Mouse (Mus musculus): ENCODE measurements around the gene Prkag2. TPM values are rescaled to one million over a fixed set of nuclear protein-coding genes. Genes with fewer than 3 reads are reported as not detected.
A peak's percentile ranks its signal among the peaks of the same experiment; 100 is the strongest.

Prkag2 gene
- polyA plus RNA-seq, 1 experiment from 2014 or later: 4.3 TPM

GRCm38 (mm10) chr5:25041947-25042346, 58.5 kb downstream of the Prkag2 start:
- no peaks in the 10 kb centered on the region for H3K4me1 ChIP-seq (replicated peaks)
- H3K9ac ChIP-seq: no peak overlapping the region
- H3K4me2 ChIP-seq: no peak overlapping the region
- DNase-seq: no peak
- ATAC-seq (ENCODE audit: low read depth): no peak
- WGBS (ENCODE audit: insufficient replicate concordance): 28% methylated on average over 1 of the region's 1 CpGs
- no peaks in the 10 kb centered on the region for H3K27me3 ChIP-seq
- no peak overlapping the region for H3K27ac ChIP-seq
- no peaks in the 10 kb centered on the region for H3K9me3 ChIP-seq (replicated peaks)
- no peak overlapping the region for H3K4me3 ChIP-seq (replicated peaks)
- no peaks in the 10 kb centered on the region for H3K36me3 ChIP-seq

- Histone ChIP-seq H3K4me2 (no peak overlapping the region), H3K9me3 (replicated peaks) (no peaks in the 10 kb centered on the region), H3K27ac (no peak overlapping the region), H3K4me3 (replicated peaks) (no peak overlapping the region), H3K36me3 (no peaks in the 10 kb centered on the region), H3K9ac (no peak overlapping the region), H3K4me1 (replicated peaks) (no peaks in the 10 kb centered on the region), H3K27me3 (no peaks in the 10 kb centered on the region)
- ATAC-seq (ENCODE audit: low read depth): no peak
- no peak for DNase-seq
- WGBS (ENCODE audit: insufficient replicate concordance): 38% methylated on average over 5 of the region's 5 CpGs
Measured at GRCm38 (mm10) chr5:25041307-25041706, 59.1 kb downstream of the Prkag2 start.

- no peak for ATAC-seq (ENCODE audit: low read depth)
- H3K4me3 ChIP-seq (replicated peaks): no peak overlapping the region
- H3K9me3 ChIP-seq (replicated peaks): no peaks in the 10 kb centered on the region
- no peaks in the 10 kb centered on the region for H3K36me3 ChIP-seq
- no peaks in the 10 kb centered on the region for H3K27me3 ChIP-seq
- no peaks in the 10 kb centered on the region for H3K4me1 ChIP-seq (replicated peaks)
- H3K4me2 ChIP-seq: no peak overlapping the region
- 40% methylated on average over 7 of the region's 7 CpGs for whole genome bisulfite sequencing (ENCODE audit: insufficient replicate concordance)
- DNase-seq: no peak
- no peak overlapping the region for H3K9ac ChIP-seq
- no peak overlapping the region for H3K27ac ChIP-seq
Measured at GRCm38 (mm10) chr5:25040903-25041302, 59.5 kb downstream of the Prkag2 start.

DNA sequence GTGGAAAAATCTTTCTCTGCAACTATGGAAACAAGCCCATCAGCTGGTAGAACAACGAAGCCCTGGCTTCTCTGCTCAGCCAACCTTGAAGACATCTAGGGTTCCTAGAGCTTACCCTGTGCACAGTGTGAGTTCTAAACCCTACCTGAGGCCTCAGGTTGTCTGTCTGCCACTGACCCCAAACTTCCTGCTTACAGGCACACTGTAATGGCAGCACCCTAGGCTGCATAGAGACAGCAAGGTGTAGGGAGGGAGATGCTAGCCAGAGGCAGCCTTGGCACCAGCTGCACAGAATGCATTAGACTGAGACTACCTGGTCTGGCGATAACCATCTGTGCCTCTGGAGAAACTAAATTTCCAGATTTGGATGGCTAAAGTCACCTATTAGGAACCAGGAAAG, 61.6 kb downstream of the Prkag2 start:
- no peaks in the 10 kb centered on the region for H3K9me3 ChIP-seq (replicated peaks)
- DNase-seq: no peak
- no peak overlapping the region for H3K4me2 ChIP-seq
- no peak overlapping the region for H3K9ac ChIP-seq
- ATAC-seq (ENCODE audit: low read depth): no peak
- no peak overlapping the region for H3K27ac ChIP-seq
- no peaks in the 10 kb centered on the region for H3K36me3 ChIP-seq
- H3K4me3 ChIP-seq (replicated peaks): no peak overlapping the region
- WGBS (ENCODE audit: insufficient replicate concordance): 72% methylated on average over 2 of the region's 2 CpGs
- 0 out of 2 replicates have a peak, but pooled peaks cover 6% of the 10 kb centered on the region for H3K4me1 ChIP-seq (replicated peaks)
- no peaks in the 10 kb centered on the region for H3K27me3 ChIP-seq

GRCm38 (mm10) chr5:25035391-25035790, 65.1 kb downstream of the Prkag2 start:
- H3K9me3 ChIP-seq (replicated peaks): no peaks in the 10 kb centered on the region
- ATAC-seq (ENCODE audit: low read depth) (no peak), DNase-seq (no peak)
- no peak overlapping the region for H3K4me3 ChIP-seq (replicated peaks)
- H3K4me2 ChIP-seq: no peak overlapping the region
- H3K36me3 ChIP-seq: no peaks in the 10 kb centered on the region
- H3K9ac ChIP-seq: no peak overlapping the region
- peaks cover 23% of the 10 kb centered on the region for H3K4me1 ChIP-seq (replicated peaks)
- H3K27me3 ChIP-seq: no peaks in the 10 kb centered on the region
- 62% methylated on average over 3 of the region's 3 CpGs for WGBS (ENCODE audit: insufficient replicate concordance)
- H3K27ac ChIP-seq: no peak overlapping the region

DNA sequence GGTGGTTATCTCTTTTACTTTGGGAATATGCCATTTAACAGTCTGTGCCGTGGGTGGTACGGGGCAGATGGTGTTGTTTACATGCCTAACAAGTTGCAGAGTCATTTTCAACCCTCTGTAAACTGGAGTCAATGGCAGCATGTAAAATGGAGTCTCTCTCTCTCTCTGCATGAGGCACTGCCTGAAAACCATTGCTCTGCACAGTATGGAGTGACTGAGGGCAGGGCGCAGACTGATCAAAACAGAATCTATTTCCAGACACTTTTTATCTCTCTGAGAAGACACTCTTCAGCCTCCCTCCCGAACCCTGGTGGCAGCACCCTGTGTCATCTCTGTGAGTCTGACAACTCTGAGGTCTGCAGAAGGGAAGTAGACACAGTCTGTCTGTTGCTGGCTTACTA, 69.0 kb downstream of the Prkag2 start:
- H3K9ac ChIP-seq: peak overlapping the region; percentile 23; the same call in 1 of the 2 replicates
- H3K36me3 ChIP-seq: no peaks in the 10 kb centered on the region
- H3K4me1 ChIP-seq (replicated peaks): peaks cover 44% of the 10 kb centered on the region
- no peaks in the 10 kb centered on the region for H3K27me3 ChIP-seq
- ATAC-seq (ENCODE audit: low read depth) (peak; percentile 57), DNase-seq (no peak)
- H3K9me3 ChIP-seq (replicated peaks): no peaks in the 10 kb centered on the region
- H3K4me3 ChIP-seq (replicated peaks): no peak overlapping the region
- H3K4me2 ChIP-seq: 0 out of 2 replicates have a peak overlapping the region, but pooled peaks have one; percentile 7
- H3K27ac ChIP-seq: peak overlapping the region; percentile 72
- WGBS (ENCODE audit: insufficient replicate concordance): 15% methylated on average over 4 of the region's 4 CpGs

- H3K9ac ChIP-seq: peak overlapping the region; percentile 31; the same call in 1 of the 2 replicates
- no peak overlapping the region for H3K4me3 ChIP-seq (replicated peaks)
- 0 out of 2 replicates have a peak overlapping the region, but pooled peaks have one; percentile 1 for H3K4me2 ChIP-seq
- 75% methylated on average over 11 of the region's 11 CpGs for WGBS (ENCODE audit: insufficient replicate concordance)
- peaks cover 44% of the 10 kb centered on the region for H3K4me1 ChIP-seq (replicated peaks)
- DNase-seq (no peak), ATAC-seq (ENCODE audit: low read depth) (peak; percentile 26; the same call in 1 of the 2 replicates)
- H3K27me3 ChIP-seq: no peaks in the 10 kb centered on the region
- no peaks in the 10 kb centered on the region for H3K9me3 ChIP-seq (replicated peaks)
- peak overlapping the region; percentile 72 for H3K27ac ChIP-seq
- no peaks in the 10 kb centered on the region for H3K36me3 ChIP-seq
Measured at GRCm38 (mm10) chr5:25031037-25031436, 69.4 kb downstream of the Prkag2 start.

DNA sequence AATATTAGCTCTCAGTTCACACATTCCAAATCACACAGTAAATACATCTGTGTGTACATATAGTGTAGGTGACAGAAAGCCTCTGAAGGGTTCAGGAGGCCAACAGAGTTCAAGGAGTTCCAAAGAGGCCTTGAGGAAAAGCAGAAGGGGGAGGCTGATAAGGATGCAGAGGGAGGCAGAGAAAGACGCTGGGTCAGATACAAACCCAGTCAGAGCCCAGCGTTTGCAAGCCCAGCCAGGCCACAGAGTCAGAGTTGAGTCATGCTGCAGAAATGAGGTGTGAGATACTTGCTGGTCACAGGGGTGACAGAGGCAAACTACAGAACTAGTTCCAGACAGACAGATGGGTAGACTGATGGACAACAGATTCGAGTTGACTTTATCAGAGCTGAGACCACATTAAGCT, 70.2 kb downstream of the Prkag2 start:
- DNase-seq: no peak
- 6% methylated on average over 3 of the region's 3 CpGs for WGBS (ENCODE audit: insufficient replicate concordance)
- Histone ChIP-seq H3K4me1 (replicated peaks) (peaks cover 38% of the 10 kb centered on the region), H3K4me2 (0 out of 2 replicates have a peak overlapping the region, but pooled peaks have one; percentile 1), H3K4me3 (replicated peaks) (no peak overlapping the region), H3K9me3 (replicated peaks) (no peaks in the 10 kb centered on the region), H3K9ac (no peak overlapping the region), H3K27ac (peak overlapping the region; percentile 72), H3K27me3 (no peaks in the 10 kb centered on the region), H3K36me3 (no peaks in the 10 kb centered on the region)
- peak; percentile 86 for ATAC-seq (ENCODE audit: low read depth)

DNA sequence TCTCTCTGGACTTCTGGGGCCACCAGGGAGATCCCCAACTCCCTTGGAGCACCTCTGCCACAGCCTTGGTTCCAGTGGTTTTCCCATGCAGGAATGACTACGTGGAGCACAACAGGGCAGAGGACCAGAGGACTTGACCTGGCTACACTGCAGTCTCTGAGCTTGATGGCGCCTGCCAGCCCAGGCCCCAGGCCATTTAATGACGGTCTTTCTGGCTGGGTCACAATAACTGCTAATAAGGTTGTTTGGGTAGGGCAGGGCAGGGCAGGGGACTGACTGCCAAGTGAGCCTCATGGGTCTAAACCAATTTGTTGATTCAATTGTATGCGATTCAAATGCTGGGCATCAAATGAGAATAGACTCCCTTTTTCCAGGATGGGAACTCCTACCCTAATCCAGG, 72.8 kb downstream of the Prkag2 start:
- H3K9me3 ChIP-seq (replicated peaks): no peaks in the 10 kb centered on the region
- H3K9ac ChIP-seq: no peak overlapping the region
- no peak overlapping the region for H3K27ac ChIP-seq
- no peak overlapping the region for H3K4me2 ChIP-seq
- 67% methylated on average over 4 of the region's 4 CpGs for WGBS (ENCODE audit: insufficient replicate concordance)
- no peaks in the 10 kb centered on the region for H3K27me3 ChIP-seq
- DNase-seq (no peak), ATAC-seq (ENCODE audit: low read depth) (no peak)
- peaks cover 38% of the 10 kb centered on the region for H3K4me1 ChIP-seq (replicated peaks)
- no peaks in the 10 kb centered on the region for H3K36me3 ChIP-seq
- H3K4me3 ChIP-seq (replicated peaks): no peak overlapping the region

GRCm38 (mm10) chr5:25025309-25026019, 75.0 kb downstream of the Prkag2 start:
- Histone ChIP-seq H3K9me3 (replicated peaks) (no peaks in the 10 kb centered on the region), H3K4me3 (replicated peaks) (no peak overlapping the region), H3K4me1 (replicated peaks) (peaks cover 21% of the 10 kb centered on the region), H3K4me2 (no peak overlapping the region), H3K27ac (no peak overlapping the region; the same call in 1 of the 2 replicates), H3K9ac (no peak overlapping the region), H3K27me3 (no peaks in the 10 kb centered on the region), H3K36me3 (no peaks in the 10 kb centered on the region; the same call in 1 of the 2 replicates)
- whole genome bisulfite sequencing (ENCODE audit: insufficient replicate concordance): 54% methylated on average over 12 of the region's 12 CpGs
- ATAC-seq (ENCODE audit: low read depth): no peak; the same call in 1 of the 2 replicates
- no peak for DNase-seq

GRCm38 (mm10) chr5:25022904-25023303, 77.5 kb downstream of the Prkag2 start:
- no peak for DNase-seq

DNA sequence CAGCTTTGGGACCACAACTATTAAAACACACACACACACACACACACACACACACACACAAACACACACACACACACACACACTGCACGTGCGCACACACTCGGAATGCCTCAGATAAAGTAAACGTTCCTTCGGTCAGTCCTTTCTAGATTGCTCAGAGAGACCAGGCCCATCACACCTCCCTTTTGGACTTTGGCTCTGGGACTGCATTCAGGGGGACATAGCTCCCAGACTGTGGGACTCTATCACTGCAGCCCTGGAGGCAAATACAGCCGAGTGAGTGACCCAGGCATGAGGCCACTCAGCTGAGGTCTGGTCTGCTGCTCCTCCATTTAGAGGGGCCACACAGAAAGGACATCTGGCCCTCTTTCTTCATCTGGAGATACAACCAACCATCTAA, 81.2 kb downstream of the Prkag2 start:
- no peaks in the 10 kb centered on the region for H3K27me3 ChIP-seq
- no peaks in the 10 kb centered on the region for H3K4me1 ChIP-seq (replicated peaks)
- ATAC-seq (ENCODE audit: low read depth) (0 out of 2 replicates have a peak, but pooled peaks have one; percentile 39), DNase-seq (no peak)
- no peak overlapping the region for H3K4me3 ChIP-seq (replicated peaks)
- no peak overlapping the region for H3K9ac ChIP-seq
- H3K27ac ChIP-seq: no peak overlapping the region
- 72% methylated on average over 6 of the region's 6 CpGs for WGBS (ENCODE audit: insufficient replicate concordance)
- no peaks in the 10 kb centered on the region for H3K9me3 ChIP-seq (replicated peaks)
- H3K4me2 ChIP-seq: no peak overlapping the region
- H3K36me3 ChIP-seq: no peaks in the 10 kb centered on the region; the same call in 1 of the 2 replicates

More at GRCm38 (mm10) chr5:25022904-25023303, 77.5 kb downstream of the Prkag2 start:
- H3K36me3 ChIP-seq: no peaks in the 10 kb centered on the region; the same call in 1 of the 2 replicates
- H3K27me3 ChIP-seq: no peaks in the 10 kb centered on the region
- H3K4me2 ChIP-seq: no peak overlapping the region
- no peak overlapping the region for H3K27ac ChIP-seq
- ATAC-seq (ENCODE audit: low read depth): no peak
- H3K4me1 ChIP-seq (replicated peaks): no peaks in the 10 kb centered on the region
- H3K9me3 ChIP-seq (replicated peaks): no peaks in the 10 kb centered on the region
- H3K9ac ChIP-seq: no peak overlapping the region
- WGBS (ENCODE audit: insufficient replicate concordance): 34% methylated on average over 4 of the region's 4 CpGs
- H3K4me3 ChIP-seq (replicated peaks): no peak overlapping the region

All from liver, embryonic 13.5 days (tissue).